Mouse (Mus musculus): ENCODE data around the gene Kbtbd12.

The Kbtbd12 gene

GRCm38 (mm10) chr6:88548405-88549049, 89.2 kb downstream of the Kbtbd12 start:
- no peak for DNase-seq

- no peak for DNase-seq
Measured at GRCm38 (mm10) chr6:88545397-88545790, 92.4 kb downstream of the Kbtbd12 start.

GRCm38 (mm10) chr6:88544644-88545396, 92.9 kb downstream of the Kbtbd12 start:
- DNase-seq = no peak

GRCm38 (mm10) chr6:88544241-88544640, 93.5 kb downstream of the Kbtbd12 start:
- no peak for DNase-seq

- no peak for DNase-seq
Measured at GRCm38 (mm10) chr6:88540093-88540755, 97.5 kb downstream of the Kbtbd12 start.

GRCm38 (mm10) chr6:88530306-88530705, 107.4 kb downstream of the Kbtbd12 start:
- no peak for DNase-seq

- no peak for DNase-seq
Measured at GRCm38 (mm10) chr6:88524056-88524455, 113.7 kb downstream of the Kbtbd12 start.

GRCm38 (mm10) chr6:88523451-88523850, 114.3 kb downstream of the Kbtbd12 start:
- no peak for DNase-seq

GRCm38 (mm10) chr6:88523043-88523442, 114.7 kb downstream of the Kbtbd12 start:
- no peak for DNase-seq

GRCm38 (mm10) chr6:88522606-88523005, 115.1 kb downstream of the Kbtbd12 start:
- no peak for DNase-seq

GRCm38 (mm10) chr6:88521821-88522220, 115.9 kb downstream of the Kbtbd12 start:
- DNase-seq = no peak

- peak; percentile 94 for DNase-seq
Measured at GRCm38 (mm10) chr6:88518404-88519263, 119.1 kb downstream of the Kbtbd12 start, which contains the start of gene Sec61a1. TSS of gene Sec61a1 (minus strand) at chr6:88518905.

GRCm38 (mm10) chr6:88517701-88518403, 119.9 kb downstream of the Kbtbd12 start:
- DNase-seq = no peak

GRCm38 (mm10) chr6:88516667-88517066, 121.1 kb downstream of the Kbtbd12 start:
- DNase-seq = no peak

- no peak for DNase-seq
Measured at GRCm38 (mm10) chr6:88515971-88516370, 121.8 kb downstream of the Kbtbd12 start.

GRCm38 (mm10) chr6:88514546-88514945, 123.2 kb downstream of the Kbtbd12 start:
- DNase-seq = no peak

GRCm38 (mm10) chr6:88513984-88514383, 123.8 kb downstream of the Kbtbd12 start:
- no peak for DNase-seq

GRCm38 (mm10) chr6:88503044-88503443, 134.7 kb downstream of the Kbtbd12 start:
- no peak for DNase-seq

GRCm38 (mm10) chr6:88502030-88502970, 135.4 kb downstream of the Kbtbd12 start:
- no peak for DNase-seq

- DNase-seq = no peak
Measured at GRCm38 (mm10) chr6:88500405-88500767, 137.4 kb downstream of the Kbtbd12 start.
